Comparison of ENCODE assay signal across 36 mouse cellular contexts in the genomic region with DNA sequence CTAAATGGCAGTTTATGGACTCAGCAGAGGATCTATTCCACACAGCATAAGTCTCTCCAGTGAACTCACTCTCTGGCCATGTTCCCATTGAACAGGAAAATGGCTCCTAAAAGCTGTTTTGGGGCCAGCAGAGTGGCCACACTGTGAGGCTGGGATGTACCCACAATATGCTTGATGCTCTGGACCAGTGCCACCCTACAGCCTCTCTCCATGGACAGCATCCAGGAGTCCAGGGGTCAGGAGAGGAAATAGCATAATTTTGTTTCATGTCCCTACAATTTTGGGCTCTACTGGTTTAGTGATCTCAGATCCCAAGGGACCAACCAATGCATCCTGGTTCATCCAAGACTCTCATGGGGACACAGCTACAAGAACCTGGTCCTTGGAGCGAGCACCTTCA. TPM values are rescaled to one million over a fixed set of nuclear protein-coding genes. Genes with fewer than 3 reads are reported as not detected.
A peak's percentile ranks its signal among the peaks of the same experiment; 100 is the strongest.
DNase-seq lines count a peak whose midpoint lies in the region; ATAC-seq and TF ChIP-seq lines count a peak whose summit lies in the region.
"Had no signal": no experiment of that assay in that cellular context is flagged by ENCODE, and none has a peak within 500 bp of the region (broad histone marks: within the 10 kb centered on the region; RNA-seq: fewer than 3 reads in every experiment).

No protein-coding gene starts in this region.

- TF ChIP-seq CTCF in kidney, adult 2 months (conservative IDR thresholded peaks at IDR 0.05; ENCODE audit: insufficient read depth, insufficient read length, low read depth, low read length) = no peak
- no peak for TF ChIP-seq CTCF in liver, adult 2 months (IDR thresholded peaks at IDR 0.05; ENCODE audit: low read depth, low read length)

- H3K9ac ChIP-seq in liver, adult 2 months (ENCODE audit: low read depth, low read length) = no peak overlapping the region
- H3K9ac ChIP-seq in liver, embryonic 11.5 days (ENCODE audit: low read depth, low read length) = no peak overlapping the region
- no peak overlapping the region for H3K9ac ChIP-seq in forebrain, embryonic 15.5 days (replicated peaks)
- H3K9ac ChIP-seq: embryonic facial prominence, embryonic 13.5 days; forebrain, embryonic 12.5 days; heart, embryonic 13.5 days; hindbrain, embryonic 12.5 days; hindbrain, embryonic 15.5 days had no signal

- WGBS in kidney, adult 2 months = 89% methylated on average over 1 of the region's 1 CpGs
- WGBS in liver, adult 2 months = 90% methylated on average over 1 of the region's 1 CpGs
- WGBS in liver, embryonic 11.5 days = 95% methylated on average over 1 of the region's 1 CpGs
- 100% methylated on average over 1 of the region's 1 CpGs for WGBS in forebrain, embryonic 15.5 days

- no peak overlapping the region for H3K4me3 ChIP-seq in kidney, adult 2 months (ENCODE audit: insufficient read depth, low read depth, low read length)
- no peak overlapping the region for H3K4me3 ChIP-seq in liver, adult 2 months (ENCODE audit: insufficient read depth, low read depth, low read length)
- H3K4me3 ChIP-seq in liver, embryonic 11.5 days (ENCODE audit: low read depth, low read length) = no peak overlapping the region
- H3K4me3 ChIP-seq in forebrain, embryonic 15.5 days = no peak overlapping the region
- H3K4me3 ChIP-seq: embryonic facial prominence, embryonic 10.5 days; embryonic facial prominence, embryonic 13.5 days; erythroblast, embryonic 14.5 days; forebrain, embryonic 12.5 days; heart, adult 2 months; heart, embryonic 10.5 days; heart, embryonic 13.5 days; hindbrain, embryonic 12.5 days; hindbrain, embryonic 15.5 days had no signal

- no peaks in the 10 kb centered on the region for H3K79me2 ChIP-seq in liver, adult 2 months (ENCODE audit: control insufficient read depth, insufficient read depth, low read length)

- no peak for ATAC-seq in liver, embryonic 11.5 days (replicated peaks; ENCODE audit: low FRiP score)
- no peak for ATAC-seq in forebrain, embryonic 15.5 days (replicated peaks)
- ATAC-seq: CD4-positive, CD25-positive, alpha-beta regulatory T cell, adult 4 months; forebrain, embryonic 16.5 days; Patski had no signal

- DNase-seq in kidney, adult 2 months = peak; percentile 63
- no peak for DNase-seq in kidney, postnatal 14 days
- peak; percentile 26 for DNase-seq in liver, adult 2 months (ENCODE audit: extremely low read depth, low read depth, low spot score)
- no peak for DNase-seq in liver, embryonic 11.5 days (ENCODE audit: low spot score)
- peak; percentile 15 for DNase-seq in adipocyte (ENCODE audit: low spot score)
- DNase-seq: adrenal gland, adult 2 months; adrenal gland, postnatal 14 days; cerebellum, adult 11 months; cerebellum, adult 8-10 months; cerebellum, postnatal 25 days; embryo, embryonic 11 days; gastrocnemius, postnatal 10 days; gastrocnemius, postnatal 36 days; heart, adult 2 months had no signal

- peaks cover 4% of the 10 kb centered on the region; the same call in 1 of the 2 replicates for H3K4me1 ChIP-seq in kidney, adult 2 months (ENCODE audit: control insufficient read depth, insufficient read depth, low read length)
- peaks cover 7% of the 10 kb centered on the region for H3K4me1 ChIP-seq in liver, adult 2 months (ENCODE audit: control insufficient read depth, insufficient read depth, low read length)
- peaks cover 13% of the 10 kb centered on the region for H3K4me1 ChIP-seq in liver, embryonic 11.5 days (replicated peaks; ENCODE audit: control insufficient read depth, insufficient read depth, low read length)
- H3K4me1 ChIP-seq in forebrain, embryonic 15.5 days = peaks cover 21% of the 10 kb centered on the region

- no peaks in the 10 kb centered on the region for H3K27me3 ChIP-seq in kidney, adult 2 months (replicated peaks; ENCODE audit: control insufficient read depth, insufficient read depth, low read length)
- H3K27me3 ChIP-seq in liver, adult 2 months (ENCODE audit: control insufficient read depth, insufficient read depth, low read length) = peaks cover 10% of the 10 kb centered on the region
- H3K27me3 ChIP-seq in liver, embryonic 11.5 days (replicated peaks; ENCODE audit: control insufficient read depth, insufficient read depth, low read length) = peaks cover 47% of the 10 kb centered on the region
- no peaks in the 10 kb centered on the region for H3K27me3 ChIP-seq in forebrain, embryonic 15.5 days
- H3K27me3 ChIP-seq: embryonic facial prominence, embryonic 13.5 days; forebrain, embryonic 12.5 days; hindbrain, embryonic 12.5 days; hindbrain, embryonic 15.5 days; Patski had no signal

- H3K9me3 ChIP-seq in liver, embryonic 11.5 days (ENCODE audit: control insufficient read depth, low read length) = no peaks in the 10 kb centered on the region
- H3K9me3 ChIP-seq in forebrain, embryonic 15.5 days = no peaks in the 10 kb centered on the region
- H3K9me3 ChIP-seq: embryonic facial prominence, embryonic 13.5 days; forebrain, embryonic 12.5 days; G1E; heart, embryonic 10.5 days; hindbrain, embryonic 12.5 days; hindbrain, embryonic 15.5 days had no signal

- H3K36me3 ChIP-seq in kidney, adult 2 months (ENCODE audit: control insufficient read depth, insufficient read depth, low read length) = no peaks in the 10 kb centered on the region
- H3K36me3 ChIP-seq in liver, adult 2 months (ENCODE audit: control insufficient read depth, insufficient read depth, low read length) = no peaks in the 10 kb centered on the region
- no peaks in the 10 kb centered on the region for H3K36me3 ChIP-seq in liver, embryonic 11.5 days (ENCODE audit: control insufficient read depth, insufficient read depth, low read length)
- no peaks in the 10 kb centered on the region for H3K36me3 ChIP-seq in forebrain, embryonic 15.5 days
- H3K36me3 ChIP-seq: G1E; heart, embryonic 10.5 days; heart, embryonic 13.5 days; hindbrain, embryonic 12.5 days; hindbrain, embryonic 15.5 days had no signal

- TF ChIP-seq POLR2A in kidney, adult 2 months (IDR thresholded peaks at IDR 0.05; ENCODE audit: low read depth, low read length) = no peak
- TF ChIP-seq POLR2A in liver, adult 2 months (IDR thresholded peaks at IDR 0.05; ENCODE audit: extremely low read depth, insufficient read depth, low read length) = no peak

- H3K27ac ChIP-seq in kidney, adult 2 months (ENCODE audit: insufficient read depth, low read depth, low read length) = no peak overlapping the region
- H3K27ac ChIP-seq in liver, adult 2 months (replicated peaks; ENCODE audit: insufficient read depth, low read depth, low read length) = no peak overlapping the region
- H3K27ac ChIP-seq in liver, embryonic 11.5 days (ENCODE audit: low read depth, low read length) = no peak overlapping the region
- H3K27ac ChIP-seq in forebrain, embryonic 15.5 days (replicated peaks) = no peak overlapping the region
- H3K27ac ChIP-seq: embryonic facial prominence, embryonic 10.5 days; embryonic facial prominence, embryonic 13.5 days; forebrain, embryonic 12.5 days; heart, adult 2 months; heart, embryonic 10.5 days; heart, embryonic 13.5 days; hindbrain, embryonic 12.5 days; hindbrain, embryonic 15.5 days had no signal

- no peak overlapping the region for H3K4me2 ChIP-seq in liver, embryonic 11.5 days
- no peak overlapping the region for H3K4me2 ChIP-seq in forebrain, embryonic 15.5 days (replicated peaks)
- H3K4me2 ChIP-seq: embryonic facial prominence, embryonic 13.5 days; forebrain, embryonic 12.5 days; heart, embryonic 13.5 days; hindbrain, embryonic 12.5 days; hindbrain, embryonic 15.5 days had no signal

RNA-seq across cellular contexts. Expression of gene B4galnt4, which starts 3.4 kb away (rescaled TPM):
- 0.16 and 0.44 TPM in 2 replicates for polyA plus RNA-seq in kidney, adult 2 months (2012; rRNA removed)
- total RNA-seq in liver, adult 2 months (2014; rRNA removed) = 0.09 TPM in 1 of 2 replicates, not detected in the other
- polyA plus RNA-seq in liver, adult 2 months (2012; rRNA removed) = 0.04 and 0.10 TPM in 2 replicates
- 3.4 and 4.7 TPM in 2 replicates for polyA plus RNA-seq in liver, embryonic 11.5 days (2014; fragmentation: Nextera tagmentation; extraction: Ambion mirVana)
- polyA plus RNA-seq in forebrain, embryonic 15.5 days (2015; fragmentation: Nextera tagmentation; extraction: Ambion mirVana) = 47.3 and 50.0 TPM in 2 replicates
- total RNA-seq: G1E; gastrocnemius, adult 18-20 months had no signal
- polyA plus RNA-seq: G1E had no signal

RNA-seq across cellular contexts. Expression of gene Pkp3, which starts 20.5 kb away (rescaled TPM):
- polyA plus RNA-seq in kidney, adult 2 months (2012; rRNA removed) = 17.0 and 19.8 TPM in 2 replicates
- total RNA-seq in liver, adult 2 months (2014; rRNA removed) = 0.60 and 0.83 TPM in 2 replicates
- 1.9 and 2.0 TPM in 2 replicates for polyA plus RNA-seq in liver, adult 2 months (2012; rRNA removed)
- polyA plus RNA-seq in liver, embryonic 11.5 days (2014; fragmentation: Nextera tagmentation; extraction: Ambion mirVana) = 1.9 and 2.7 TPM in 2 replicates
- polyA plus RNA-seq in forebrain, embryonic 15.5 days (2015; fragmentation: Nextera tagmentation; extraction: Ambion mirVana) = not detected in 2 replicates
- total RNA-seq: G1E; gastrocnemius, adult 18-20 months; gastrocnemius, postnatal 10 days had no signal
- polyA plus RNA-seq: forebrain, embryonic 16.5 days; G1E had no signal

RNA-seq across cellular contexts. Expression of gene Gm17387, which starts 28.6 kb away (rescaled TPM):
- not detected in 2 replicates for polyA plus RNA-seq in kidney, adult 2 months (2012; rRNA removed)
- total RNA-seq in liver, adult 2 months (2014; rRNA removed) = not detected in 2 replicates
- not detected in 2 replicates for polyA plus RNA-seq in liver, adult 2 months (2012; rRNA removed)
- not detected in 2 replicates for polyA plus RNA-seq in liver, embryonic 11.5 days (2014; fragmentation: Nextera tagmentation; extraction: Ambion mirVana)
- not detected in 2 replicates for polyA plus RNA-seq in forebrain, embryonic 15.5 days (2015; fragmentation: Nextera tagmentation; extraction: Ambion mirVana)
- total RNA-seq: adrenal gland, adult 2 months; adrenal gland, postnatal 14 days; adrenal gland, postnatal 4 days; G1E; gastrocnemius, adult 18-20 months; gastrocnemius, postnatal 10 days; gastrocnemius, postnatal 36 days; granulocyte monocyte progenitor cell, adult 5-6 weeks; heart, adult 2 months; heart, postnatal 25 days; hematopoietic stem cell, adult 5-6 weeks had no signal
- polyA plus RNA-seq: adrenal gland, adult 2 months; C2C12; CD4-positive, CD25-positive, alpha-beta regulatory T cell, adult 4 months; cortical plate, adult 2 months; embryonic facial prominence, embryonic 10.5 days; embryonic facial prominence, embryonic 13.5 days; erythroblast, embryonic 14.5 days; forebrain, embryonic 12.5 days; forebrain, embryonic 16.5 days; G1E; heart, adult 2 months; heart, embryonic 10.5 days; heart, embryonic 13.5 days; heart, embryonic 16.5 days; hindbrain, embryonic 12.5 days; hindbrain, embryonic 15.5 days; intestine, embryonic 14.5 days; Patski had no signal

RNA-seq across cellular contexts. Expression of gene Ifitm6, which starts 39.8 kb away (rescaled TPM):
- polyA plus RNA-seq in kidney, adult 2 months (2012; rRNA removed) = 1.6 and 2.3 TPM in 2 replicates
- 0.81 and 0.83 TPM in 2 replicates for total RNA-seq in liver, adult 2 months (2014; rRNA removed)
- 0.72 and 1.7 TPM in 2 replicates for polyA plus RNA-seq in liver, adult 2 months (2012; rRNA removed)
- polyA plus RNA-seq in liver, embryonic 11.5 days (2014; fragmentation: Nextera tagmentation; extraction: Ambion mirVana) = 0.90 and 0.97 TPM in 2 replicates
- not detected in 2 replicates for polyA plus RNA-seq in forebrain, embryonic 15.5 days (2015; fragmentation: Nextera tagmentation; extraction: Ambion mirVana)
- total RNA-seq: G1E; gastrocnemius, adult 18-20 months; gastrocnemius, postnatal 36 days had no signal
- polyA plus RNA-seq: CD4-positive, CD25-positive, alpha-beta regulatory T cell, adult 4 months; embryonic facial prominence, embryonic 10.5 days; erythroblast, embryonic 14.5 days; forebrain, embryonic 12.5 days; G1E; heart, embryonic 10.5 days; hindbrain, embryonic 12.5 days had no signal

RNA-seq across cellular contexts. Expression of gene Sigirr, which starts 42.8 kb away (rescaled TPM):
- 102 and 110 TPM in 2 replicates for polyA plus RNA-seq in kidney, adult 2 months (2012; rRNA removed)
- 21.8 and 28.5 TPM in 2 replicates for total RNA-seq in liver, adult 2 months (2014; rRNA removed)
- 42.4 and 42.5 TPM in 2 replicates for polyA plus RNA-seq in liver, adult 2 months (2012; rRNA removed)
- 21.4 and 23.5 TPM in 2 replicates for polyA plus RNA-seq in liver, embryonic 11.5 days (2014; fragmentation: Nextera tagmentation; extraction: Ambion mirVana)
- 1.8 and 2.0 TPM in 2 replicates for polyA plus RNA-seq in forebrain, embryonic 15.5 days (2015; fragmentation: Nextera tagmentation; extraction: Ambion mirVana)

Comparison
In these comparisons a context has a peak if more than half of its experiments do, and no peak if none do; other contexts are left out.
1. DNase-seq: peak in kidney, adult 2 months (single experiment), liver, adult 2 months (single experiment) and adipocyte (single experiment); none in kidney, postnatal 14 days (single experiment) and liver, embryonic 11.5 days (single experiment).